Comparison of ENCODE assay signal across 9 mouse cellular contexts in genomic region chr5:44181669-44182068, GRCm38 (mm10). TPM values are rescaled to one million over a fixed set of nuclear protein-coding genes. Genes with fewer than 3 reads are reported as not detected.
A peak's percentile ranks its signal among the peaks of the same experiment; 100 is the strongest.
DNase-seq lines count a peak whose midpoint lies in the region; ATAC-seq and TF ChIP-seq lines count a peak whose summit lies in the region.
"Had no signal": no experiment of that assay in that cellular context is flagged by ENCODE, and none has a peak within 500 bp of the region (broad histone marks: within the 10 kb centered on the region; RNA-seq: fewer than 3 reads in every experiment).

No protein-coding gene starts in this region.

- H3K4me1 ChIP-seq in intestine, embryonic 14.5 days (replicated peaks; ENCODE audit: control insufficient read depth, insufficient read depth, low read length) = no peaks in the 10 kb centered on the region
- H3K4me1 ChIP-seq in intestine, postnatal 0 days (replicated peaks; ENCODE audit: control insufficient read depth, insufficient read depth, low read length) = no peaks in the 10 kb centered on the region
- H3K4me1 ChIP-seq in hindbrain, embryonic 16.5 days (ENCODE audit: control insufficient read depth, insufficient read depth, low read depth, low read length) = no peaks in the 10 kb centered on the region

- no peak for ATAC-seq in intestine, embryonic 14.5 days (replicated peaks; ENCODE audit: low FRiP score, low TSS enrichment, low read depth)
- ATAC-seq in intestine, postnatal 0 days = no peak
- ATAC-seq in hindbrain, embryonic 16.5 days = no peak

- intact Hi-C loops in gastrocnemius, postnatal 14 days (cut with DNase I; ENCODE audit: low total_unique reads) = no loop called here

- H3K27me3 ChIP-seq in intestine, embryonic 14.5 days (replicated peaks; ENCODE audit: control insufficient read depth, insufficient read depth, low read length) = no peaks in the 10 kb centered on the region
- H3K27me3 ChIP-seq in intestine, postnatal 0 days (replicated peaks; ENCODE audit: control insufficient read depth, insufficient read depth, low read length) = no peaks in the 10 kb centered on the region
- no peaks in the 10 kb centered on the region for H3K27me3 ChIP-seq in hindbrain, embryonic 16.5 days (replicated peaks; ENCODE audit: control insufficient read depth, insufficient read depth, low read length)
- H3K27me3 ChIP-seq: heart, embryonic 13.5 days had no signal

- no peak overlapping the region for H3K4me2 ChIP-seq in intestine, embryonic 14.5 days (ENCODE audit: low read length)
- no peak overlapping the region for H3K4me2 ChIP-seq in intestine, postnatal 0 days (replicated peaks; ENCODE audit: low read depth)
- H3K4me2 ChIP-seq in hindbrain, embryonic 16.5 days (ENCODE audit: low read length) = no peak overlapping the region
- H3K4me2 ChIP-seq: heart, embryonic 13.5 days had no signal

- no peak overlapping the region for H3K9ac ChIP-seq in intestine, embryonic 14.5 days (ENCODE audit: low read length)
- H3K9ac ChIP-seq in intestine, postnatal 0 days (ENCODE audit: low read depth, low read length) = no peak overlapping the region
- H3K9ac ChIP-seq in hindbrain, embryonic 16.5 days (ENCODE audit: low read depth, low read length) = no peak overlapping the region
- H3K9ac ChIP-seq: heart, embryonic 13.5 days had no signal

- H3K4me3 ChIP-seq in intestine, embryonic 14.5 days (ENCODE audit: low read depth, low read length) = no peak overlapping the region
- no peak overlapping the region for H3K4me3 ChIP-seq in intestine, postnatal 0 days (ENCODE audit: low read depth, low read length)
- H3K4me3 ChIP-seq in hindbrain, embryonic 16.5 days (ENCODE audit: low read length) = no peak overlapping the region
- H3K4me3 ChIP-seq: heart, embryonic 13.5 days had no signal

- no peak overlapping the region for H3K27ac ChIP-seq in intestine, embryonic 14.5 days (ENCODE audit: low read depth)
- H3K27ac ChIP-seq in intestine, postnatal 0 days (ENCODE audit: low read depth, low read length) = no peak overlapping the region
- no peak overlapping the region for H3K27ac ChIP-seq in hindbrain, embryonic 16.5 days (ENCODE audit: low read depth, low read length)
- H3K27ac ChIP-seq: heart, embryonic 13.5 days had no signal

- peak; percentile 37 for DNase-seq in intestine, embryonic 14.5 days (ENCODE audit: low spot score)
- peak; percentile 49 for DNase-seq in gastrocnemius, postnatal 14 days
- DNase-seq in lung, postnatal 14 days = peak; percentile 36
- DNase-seq in telencephalon, adult 2 months (ENCODE audit: low read depth, low spot score) = peak; percentile 40
- no peak for DNase-seq in kidney, postnatal 14 days
- no peak for DNase-seq in embryo, embryonic 11 days

- 93% methylated on average over 3 of the region's 3 CpGs for WGBS in intestine, embryonic 14.5 days
- WGBS in intestine, postnatal 0 days = 73% methylated on average over 3 of the region's 3 CpGs
- WGBS in hindbrain, embryonic 16.5 days = 89% methylated on average over 3 of the region's 3 CpGs

- H3K36me3 ChIP-seq in intestine, embryonic 14.5 days (ENCODE audit: control insufficient read depth, insufficient read depth, low read length) = peaks cover 62% of the 10 kb centered on the region
- H3K36me3 ChIP-seq in intestine, postnatal 0 days (ENCODE audit: control insufficient read depth, insufficient read depth) = peaks cover 75% of the 10 kb centered on the region
- peaks cover 27% of the 10 kb centered on the region for H3K36me3 ChIP-seq in hindbrain, embryonic 16.5 days (ENCODE audit: control insufficient read depth, insufficient read depth, low read length)

- no peaks in the 10 kb centered on the region for H3K9me3 ChIP-seq in intestine, embryonic 14.5 days (ENCODE audit: control insufficient read depth, low read length)
- no peaks in the 10 kb centered on the region for H3K9me3 ChIP-seq in intestine, postnatal 0 days (ENCODE audit: control insufficient read depth)
- no peaks in the 10 kb centered on the region for H3K9me3 ChIP-seq in hindbrain, embryonic 16.5 days (ENCODE audit: control insufficient read depth, low read length)
- H3K9me3 ChIP-seq: heart, embryonic 13.5 days had no signal

- no peak for TF ChIP-seq CTCF in intestine, postnatal 0 days (IDR thresholded peaks at IDR 0.05; ENCODE audit: low read depth)

RNA-seq across cellular contexts. Expression of gene Tapt1, which starts 44.8 kb away (rescaled TPM):
- 28.1 and 30.5 TPM in 2 replicates for polyA plus RNA-seq in intestine, embryonic 14.5 days (2014; fragmentation: Nextera tagmentation; extraction: Ambion mirVana)
- 14.1 TPM in 2 replicates for polyA plus RNA-seq in intestine, postnatal 0 days (2015; fragmentation: Nextera tagmentation; extraction: Ambion mirVana)
- 10 to 100 TPM; 25.4 to 27.7 TPM for total RNA-seq in gastrocnemius, postnatal 14 days (2021)
- 28.5 and 29.5 TPM in 2 replicates for polyA plus RNA-seq in hindbrain, embryonic 16.5 days (2015; fragmentation: Nextera tagmentation; extraction: Ambion mirVana)

Comparison
In these comparisons a context has a peak if more than half of its experiments do, and no peak if none do; other contexts are left out.
1. DNase-seq: peak in intestine, embryonic 14.5 days (single experiment), gastrocnemius, postnatal 14 days (single experiment), lung, postnatal 14 days (single experiment) and telencephalon, adult 2 months (single experiment); none in kidney, postnatal 14 days (single experiment) and embryo, embryonic 11 days (single experiment).